Mouse (Mus musculus): ENCODE results near the gene Nlgn1.

The Nlgn1 gene

GRCm38 (mm10) chr3:26332400-26333238 lies at the start of gene Nlgn1:
TSS of gene Nlgn1 (minus strand) at chr3:26332460.
- no peak for DNase-seq (ENCODE audit: low read depth, low spot score)

DNA sequence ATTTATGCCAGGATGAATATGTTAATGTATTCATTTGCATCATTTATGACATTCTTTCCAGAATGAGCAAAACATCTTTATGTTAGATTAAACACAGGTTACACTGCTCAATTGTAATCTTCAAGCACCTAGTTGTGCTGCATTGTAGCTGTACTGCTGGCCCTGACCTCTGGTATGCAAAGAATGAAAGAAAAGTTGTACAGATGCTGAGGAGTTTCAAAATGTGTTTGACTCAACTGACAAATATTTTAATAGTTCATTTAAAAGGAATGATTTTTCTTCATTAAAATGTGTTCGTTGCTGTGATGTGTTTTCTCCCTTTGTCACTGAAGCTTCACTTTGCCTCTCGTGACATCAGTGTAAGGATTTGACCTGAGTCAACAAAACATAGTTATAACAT lies 46.0 kb upstream of the Nlgn1 start:
- no peak for DNase-seq (ENCODE audit: low read depth, low spot score)

GRCm38 (mm10) chr3:26355082-26355481 lies 22.8 kb upstream of the Nlgn1 start:
- no peak for DNase-seq (ENCODE audit: low read depth, low spot score)

DNA sequence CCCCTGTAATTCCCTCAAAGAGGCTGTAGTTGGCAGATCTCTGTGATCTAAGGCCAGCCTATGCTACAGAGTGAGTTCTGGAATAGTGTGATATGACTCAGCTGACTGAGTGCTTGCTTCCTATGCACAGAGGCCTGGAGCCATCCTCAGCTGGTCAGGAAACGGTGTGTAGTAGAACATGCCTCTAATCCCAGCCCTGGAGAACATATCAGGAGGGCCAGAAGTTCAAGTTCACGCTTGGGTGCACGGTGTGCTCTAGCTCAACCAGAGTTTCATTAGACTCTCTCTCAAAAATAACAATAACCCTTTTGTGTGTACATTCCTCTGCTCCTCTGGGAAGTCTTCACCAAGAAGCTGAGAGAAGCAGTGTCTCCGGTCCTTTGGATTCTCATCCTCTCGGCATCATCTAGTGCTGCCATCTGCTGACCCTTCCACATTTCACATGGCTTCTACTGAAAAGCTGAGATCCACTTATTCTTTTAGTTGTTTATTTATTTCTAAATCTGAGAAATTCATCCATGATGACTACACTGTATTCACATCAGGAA lies 22.3 kb upstream of the Nlgn1 start:
- DNase-seq (ENCODE audit: low read depth, low spot score), result no peak

- DNase-seq (ENCODE audit: low read depth, low spot score), result no peak
Measured at GRCm38 (mm10) chr3:26337495-26337894, 5.2 kb upstream of the Nlgn1 start.

DNA sequence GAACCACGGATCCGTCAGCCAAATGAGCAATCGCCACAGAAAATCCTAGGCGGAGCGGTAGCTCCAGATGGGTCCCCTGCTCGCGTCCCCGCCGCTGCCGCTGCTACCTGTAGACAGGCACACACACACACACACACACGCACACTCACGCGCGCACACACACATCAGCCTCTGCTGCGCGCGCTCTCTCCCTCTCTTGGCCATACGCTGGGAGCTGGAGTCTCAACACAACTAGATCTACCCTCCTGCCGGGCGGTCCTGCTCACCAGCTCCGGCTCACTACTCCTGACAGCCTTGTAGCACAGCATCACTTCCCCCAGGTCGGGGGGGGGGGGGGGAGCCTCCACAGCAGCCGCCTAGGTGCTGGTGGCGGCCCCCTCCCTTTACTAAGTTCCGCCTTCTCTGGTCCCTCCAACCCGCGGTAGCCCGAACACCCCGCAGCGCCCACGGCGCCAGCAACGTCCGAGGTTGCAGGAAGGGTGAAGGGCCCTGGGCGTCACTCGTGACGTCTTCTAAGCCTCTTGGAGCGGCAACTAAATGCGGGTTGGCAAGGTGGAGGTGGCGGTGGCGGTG lies 1.1 kb upstream of the Nlgn1 start:
- DNase-seq (ENCODE audit: low read depth, low spot score), result no peak

DNA sequence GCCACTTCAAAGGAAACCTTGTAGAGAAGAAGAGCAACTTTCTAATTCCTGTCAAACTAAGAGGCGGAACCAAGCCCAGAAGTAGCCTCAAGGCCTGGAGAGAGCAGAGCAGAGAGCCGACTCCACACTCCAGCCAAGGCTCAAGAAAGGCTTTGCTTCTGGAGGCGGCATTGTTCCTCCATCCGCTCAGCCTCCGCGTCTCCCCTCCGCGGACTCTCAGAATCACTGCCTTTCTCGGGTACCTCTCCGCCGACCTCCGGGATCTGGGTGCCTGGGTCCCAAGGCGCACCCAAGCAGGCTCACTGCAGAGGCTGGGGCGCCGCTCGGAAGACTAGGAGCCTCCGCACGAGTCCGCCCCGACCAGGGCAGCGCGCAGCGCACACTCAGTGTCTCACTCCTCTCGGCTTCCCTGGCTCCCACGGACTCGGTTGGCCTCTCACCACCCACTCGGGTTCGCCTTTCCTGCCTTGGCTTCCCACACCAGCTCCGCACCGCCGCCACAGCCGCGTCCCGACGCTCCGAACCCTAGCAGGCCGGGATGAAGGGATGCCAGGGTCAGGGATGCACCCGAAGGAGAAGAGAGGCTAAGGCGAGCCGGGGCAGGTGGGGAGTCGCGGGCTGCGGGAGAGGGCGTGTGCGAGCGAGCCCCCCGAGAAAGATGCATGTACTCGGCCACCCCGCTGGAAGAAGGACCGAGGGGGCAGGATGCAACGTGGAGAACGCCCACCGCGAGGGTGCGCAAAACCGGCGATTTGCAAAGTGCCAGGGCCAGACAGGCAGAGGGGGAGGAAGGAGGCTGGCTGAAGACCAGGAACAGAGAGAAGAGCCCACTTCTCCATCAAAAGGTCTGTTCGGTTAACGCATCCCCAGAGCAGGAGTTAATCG lies 841 bp downstream of the Nlgn1 start:
- DNase-seq (ENCODE audit: low read depth, low spot score), result peak; percentile 24

DNA sequence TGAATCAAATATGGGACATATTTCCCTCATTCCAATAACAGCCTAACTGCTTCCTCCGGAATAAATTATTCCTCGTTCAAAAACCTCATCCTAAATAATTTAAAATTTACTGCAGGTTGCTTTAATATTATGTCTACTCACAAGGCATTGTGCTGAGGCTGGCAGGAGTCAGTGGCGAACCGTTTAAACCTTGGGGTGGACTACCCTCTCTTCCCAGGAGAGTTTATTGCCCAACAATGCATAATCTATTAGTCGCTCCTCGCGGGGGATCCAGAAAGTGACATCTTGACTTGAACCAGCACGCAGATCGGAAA lies 1.4 kb downstream of the Nlgn1 start:
- DNase-seq (ENCODE audit: low read depth, low spot score), result no peak

DNA sequence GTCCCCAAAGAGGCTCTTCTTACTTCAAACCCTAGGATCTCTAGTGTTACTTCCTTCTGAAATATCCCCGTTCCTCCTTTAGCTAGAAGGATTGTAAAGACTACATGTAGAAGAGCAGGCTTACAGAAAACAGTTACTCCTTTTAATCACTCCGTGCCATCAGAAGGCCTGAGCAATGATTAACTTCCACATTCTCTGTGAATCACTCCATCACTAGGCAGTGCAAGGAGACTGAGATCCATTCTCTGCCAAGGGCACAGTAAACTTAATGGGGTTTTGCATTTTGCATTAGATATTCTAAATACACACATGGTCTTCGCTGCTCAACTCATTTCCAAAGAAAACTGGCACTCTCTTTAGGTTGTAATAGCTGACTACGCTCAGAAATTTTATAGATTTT lies 2.2 kb downstream of the Nlgn1 start:
- DNase-seq (ENCODE audit: low read depth, low spot score), result no peak

DNA sequence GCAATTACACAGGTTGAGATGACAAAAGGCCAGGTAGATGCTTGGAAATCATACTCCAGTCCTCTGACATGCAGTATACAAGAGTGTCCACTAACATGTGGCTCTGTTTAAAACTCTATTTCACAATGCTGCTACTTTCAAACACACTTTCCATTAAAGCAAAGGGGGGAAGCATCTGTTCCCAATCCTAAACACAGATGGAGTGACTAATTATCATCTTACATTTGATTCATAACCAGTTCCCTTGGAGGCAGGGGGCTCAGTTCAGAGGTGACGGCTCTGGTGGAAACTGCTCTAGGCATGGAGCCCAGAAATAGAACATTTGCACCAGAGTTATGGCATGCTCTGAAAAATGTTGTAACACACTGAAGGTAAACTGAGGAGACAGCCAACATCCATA lies 7.8 kb downstream of the Nlgn1 start:
- DNase-seq (ENCODE audit: low read depth, low spot score), result peak; percentile 11

DNA sequence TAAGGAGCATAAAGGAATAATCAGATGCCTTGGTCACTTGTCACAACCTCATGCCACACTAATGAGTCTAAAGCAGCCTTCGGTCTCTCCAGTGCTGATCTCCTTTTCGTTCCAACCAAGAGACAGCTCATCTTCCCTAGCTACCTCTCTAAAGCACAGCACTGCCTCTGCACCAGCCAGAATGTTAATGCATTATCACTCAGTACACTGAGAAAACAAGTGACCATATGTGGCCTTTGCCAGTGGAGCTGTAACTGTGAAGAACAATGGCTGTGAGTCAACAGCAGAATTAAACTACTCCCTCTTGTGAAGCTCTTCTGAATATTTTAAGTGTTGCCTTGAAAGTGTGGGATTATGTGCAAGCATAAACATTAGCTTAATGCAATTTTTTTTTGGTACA lies 14.9 kb downstream of the Nlgn1 start:
- DNase-seq (ENCODE audit: low read depth, low spot score), result no peak

DNA sequence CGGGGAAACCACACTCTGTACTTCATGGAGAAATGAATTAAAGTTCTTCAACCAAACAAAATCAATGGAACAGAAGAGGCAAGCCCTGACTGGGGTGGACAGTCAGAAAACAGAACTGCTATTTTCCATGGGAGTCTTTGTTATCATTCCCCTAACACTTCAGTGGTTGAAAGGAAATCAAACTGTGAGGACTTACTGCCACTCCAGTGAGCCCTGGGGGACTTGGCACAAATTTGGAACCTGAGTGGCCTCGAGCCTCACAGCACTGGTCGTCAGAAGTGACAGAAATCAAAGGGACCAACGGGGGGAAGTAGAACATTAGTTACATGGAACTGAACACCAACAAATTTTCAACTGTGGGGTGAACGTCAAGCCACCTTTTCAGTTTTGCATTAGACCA lies 34.4 kb downstream of the Nlgn1 start:
- no peak for DNase-seq (ENCODE audit: low read depth, low spot score)

- no peak for DNase-seq (ENCODE audit: low read depth, low spot score)
Measured at GRCm38 (mm10) chr3:26270894-26271795, 61.1 kb downstream of the Nlgn1 start.

GRCm38 (mm10) chr3:26246564-26246963 lies 85.7 kb downstream of the Nlgn1 start:
- DNase-seq (ENCODE audit: low read depth, low spot score), result no peak

DNA sequence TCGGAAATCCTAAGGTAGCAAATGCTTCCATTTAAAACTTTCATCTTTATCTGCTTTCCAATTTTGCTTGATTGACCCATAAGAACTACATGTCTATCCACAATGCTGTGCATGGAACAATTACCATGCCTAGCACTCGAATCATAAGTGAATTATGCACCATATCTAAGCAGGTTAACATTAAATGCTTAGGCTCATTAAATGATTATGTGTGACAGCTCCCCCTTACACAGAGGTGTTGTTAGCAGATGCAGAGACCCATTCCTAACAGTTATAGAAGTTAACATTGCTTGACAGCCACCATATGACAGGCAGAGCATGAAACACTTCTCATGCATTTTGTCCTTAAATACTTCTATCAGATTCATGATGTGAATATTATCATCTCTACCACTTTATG lies 89.0 kb downstream of the Nlgn1 start:
- DNase-seq (ENCODE audit: low read depth, low spot score), result no peak

DNA sequence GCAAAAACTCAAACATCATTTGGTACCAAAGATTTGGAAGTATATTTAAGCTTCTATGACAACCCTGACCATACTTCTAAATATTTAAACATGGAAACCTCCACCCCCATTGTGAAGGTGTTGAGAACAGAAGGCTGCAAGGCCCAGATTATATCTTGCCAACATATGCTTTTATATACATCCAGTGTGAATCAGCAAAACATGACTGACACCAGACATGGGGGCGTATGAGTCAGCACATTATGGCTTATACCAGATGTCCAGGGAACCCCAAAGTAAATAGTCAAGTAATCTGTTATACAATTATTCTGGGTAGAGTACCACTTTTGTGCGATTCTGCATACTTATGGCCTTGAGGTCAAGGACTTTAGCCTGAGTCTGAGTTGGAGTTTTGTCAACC lies 102.3 kb downstream of the Nlgn1 start:
- DNase-seq (ENCODE audit: low read depth, low spot score), result no peak

DNA sequence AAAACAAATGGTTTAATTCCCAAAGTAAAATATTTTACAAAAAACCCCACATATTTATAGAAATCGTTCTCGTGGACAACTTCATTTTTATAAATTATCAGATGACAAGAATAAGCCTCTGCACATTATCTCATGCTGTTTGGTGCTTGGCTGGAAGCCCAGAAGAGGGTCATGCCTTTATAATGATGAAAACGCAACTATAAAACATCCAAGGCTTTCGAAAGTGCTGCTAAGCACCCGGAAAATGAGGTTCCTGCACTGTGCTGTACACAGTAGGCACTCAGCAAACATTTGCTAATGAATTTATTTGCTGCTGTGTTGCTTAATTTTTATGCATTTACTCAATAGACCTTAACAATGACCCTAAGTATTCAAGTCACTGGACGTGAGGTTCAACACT lies 103.4 kb downstream of the Nlgn1 start:
- no peak for DNase-seq (ENCODE audit: low read depth, low spot score)

DNA sequence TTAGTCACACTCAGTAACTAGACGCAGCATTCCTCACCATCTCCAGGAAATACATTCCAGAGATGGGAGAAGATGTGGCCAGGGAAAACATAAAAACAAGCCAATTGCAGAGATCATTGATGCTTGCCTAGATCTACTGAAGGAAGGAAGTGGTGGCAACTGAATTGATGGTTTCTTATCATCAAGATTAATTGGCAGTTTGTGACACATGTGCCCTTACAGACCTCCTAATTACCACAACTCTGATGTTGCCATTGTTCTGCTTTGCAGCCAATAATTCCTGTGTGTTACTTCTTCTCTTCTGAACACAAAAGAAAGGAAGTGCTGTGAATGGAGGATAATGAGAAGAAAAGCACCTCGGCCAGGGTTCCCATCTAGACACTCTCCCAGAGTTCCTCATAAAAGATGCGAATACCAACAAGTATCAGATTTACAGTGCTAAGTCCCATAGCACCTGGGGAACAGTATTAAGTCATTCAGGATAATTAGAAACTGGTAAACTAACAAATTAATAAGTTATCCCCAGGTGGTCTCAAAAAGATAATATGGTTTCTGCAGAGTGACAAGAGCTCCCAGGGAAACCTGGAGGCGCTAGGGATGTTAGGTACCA lies 104.0 kb downstream of the Nlgn1 start:
- no peak for DNase-seq (ENCODE audit: low read depth, low spot score)

- no peak for DNase-seq (ENCODE audit: low read depth, low spot score)
Measured at GRCm38 (mm10) chr3:26223500-26223899, 108.8 kb downstream of the Nlgn1 start.

DNA sequence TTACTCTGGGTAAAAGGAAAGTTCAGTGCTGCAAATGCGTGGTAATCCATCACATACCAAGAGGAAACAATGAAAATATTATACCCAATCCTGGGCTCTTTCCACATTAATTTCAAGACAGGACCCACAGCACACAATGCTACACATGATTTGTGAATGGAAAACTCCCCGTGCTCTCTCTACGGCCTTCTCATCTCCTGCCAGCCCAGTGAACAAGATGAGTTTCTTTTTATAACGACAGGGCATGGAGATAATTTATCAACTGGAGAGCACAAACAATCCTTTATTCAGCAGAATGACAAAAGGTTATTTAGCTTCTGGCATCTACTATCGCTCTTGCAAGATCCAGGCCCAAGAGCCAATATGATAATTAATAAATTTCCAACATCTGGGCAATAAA lies 116.0 kb downstream of the Nlgn1 start:
- no peak for DNase-seq (ENCODE audit: low read depth, low spot score)

- no peak for DNase-seq (ENCODE audit: low read depth, low spot score)
Measured at GRCm38 (mm10) chr3:26202702-26203101, 129.6 kb downstream of the Nlgn1 start.

Data from embryo, embryonic 11.5 days (tissue).